Mouse (Mus musculus): ENCODE measurements around the gene Acap2. TPM values are rescaled to one million over a fixed set of nuclear protein-coding genes. Genes with fewer than 3 reads are reported as not detected.

Gene Acap2
- total RNA-seq, 1 experiment from 2014 or later = 107 TPM

- ATAC-seq (replicated peaks; ENCODE audit: insufficient number of reproducible peaks, low FRiP score, low TSS enrichment, poor library complexity, severe bottlenecking) = no peak
These were observed 21.7 kb downstream of the Acap2 start for GRCm38 (mm10) chr16:31179384-31179783.

GRCm38 (mm10) chr16:31174880-31175638 is 26.0 kb downstream of the Acap2 start:
- ATAC-seq (replicated peaks; ENCODE audit: insufficient number of reproducible peaks, low FRiP score, low TSS enrichment, poor library complexity, severe bottlenecking) = no peak

- no peak for ATAC-seq (replicated peaks; ENCODE audit: insufficient number of reproducible peaks, low FRiP score, low TSS enrichment, poor library complexity, severe bottlenecking)
These were observed 28.8 kb downstream of the Acap2 start for GRCm38 (mm10) chr16:31172229-31172628.

- no peak for ATAC-seq (replicated peaks; ENCODE audit: insufficient number of reproducible peaks, low FRiP score, low TSS enrichment, poor library complexity, severe bottlenecking)
These were observed 29.6 kb downstream of the Acap2 start for GRCm38 (mm10) chr16:31171418-31171817.

- 0 out of 2 replicates have a peak, but pooled peaks have one; percentile 31 for ATAC-seq (replicated peaks; ENCODE audit: insufficient number of reproducible peaks, low FRiP score, low TSS enrichment, poor library complexity, severe bottlenecking)
These were observed 30.7 kb downstream of the Acap2 start for GRCm38 (mm10) chr16:31170297-31170696.

- no peak for ATAC-seq (replicated peaks; ENCODE audit: insufficient number of reproducible peaks, low FRiP score, low TSS enrichment, poor library complexity, severe bottlenecking)
These were observed 31.4 kb downstream of the Acap2 start for GRCm38 (mm10) chr16:31169596-31169995.

DNA sequence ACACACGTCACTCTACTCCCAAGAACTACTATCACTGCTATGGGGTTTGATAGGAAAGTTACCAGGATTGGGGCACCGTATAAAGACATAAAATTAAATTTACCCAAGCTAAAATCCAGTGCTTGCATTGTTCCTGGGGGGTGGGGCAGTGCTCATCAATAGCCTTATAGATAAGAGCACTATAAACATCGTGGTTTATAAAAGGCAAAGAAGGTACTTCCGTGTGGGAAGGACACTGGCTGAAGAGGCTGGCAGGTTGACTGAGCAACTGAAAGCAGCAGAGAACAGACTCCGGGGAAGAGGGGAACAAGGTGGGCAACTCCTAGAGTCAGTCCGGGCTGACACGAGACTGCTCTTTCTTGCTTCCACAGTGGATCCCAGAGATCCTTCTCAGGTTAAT is 33.1 kb downstream of the Acap2 start:
- ATAC-seq (replicated peaks; ENCODE audit: insufficient number of reproducible peaks, low FRiP score, low TSS enrichment, poor library complexity, severe bottlenecking) = no peak

GRCm38 (mm10) chr16:31167017-31167887 is 33.8 kb downstream of the Acap2 start:
- no peak for ATAC-seq (replicated peaks; ENCODE audit: insufficient number of reproducible peaks, low FRiP score, low TSS enrichment, poor library complexity, severe bottlenecking)

DNA sequence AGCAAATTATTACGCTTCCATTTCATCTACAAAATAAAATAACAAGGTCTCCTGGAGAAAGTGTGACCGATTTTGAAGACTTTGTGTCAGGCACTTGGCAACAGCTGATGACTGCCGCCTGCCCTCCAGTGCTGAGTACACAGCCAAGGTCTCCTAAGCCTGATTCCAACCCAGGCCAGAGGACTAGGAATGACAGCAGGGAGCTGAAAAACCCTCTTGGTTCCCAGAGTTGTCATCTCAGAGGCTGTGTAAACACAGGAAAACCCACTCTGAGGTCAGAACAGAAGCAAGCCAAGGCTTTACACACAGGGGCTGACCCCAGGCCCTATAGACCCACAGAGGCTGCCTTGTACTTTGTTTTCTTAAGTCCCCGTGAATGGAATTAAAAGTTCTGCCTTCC is 35.1 kb downstream of the Acap2 start:
- no peak for ATAC-seq (replicated peaks; ENCODE audit: insufficient number of reproducible peaks, low FRiP score, low TSS enrichment, poor library complexity, severe bottlenecking)

GRCm38 (mm10) chr16:31165467-31165866 is 35.6 kb downstream of the Acap2 start:
- ATAC-seq (replicated peaks; ENCODE audit: insufficient number of reproducible peaks, low FRiP score, low TSS enrichment, poor library complexity, severe bottlenecking) = no peak

DNA sequence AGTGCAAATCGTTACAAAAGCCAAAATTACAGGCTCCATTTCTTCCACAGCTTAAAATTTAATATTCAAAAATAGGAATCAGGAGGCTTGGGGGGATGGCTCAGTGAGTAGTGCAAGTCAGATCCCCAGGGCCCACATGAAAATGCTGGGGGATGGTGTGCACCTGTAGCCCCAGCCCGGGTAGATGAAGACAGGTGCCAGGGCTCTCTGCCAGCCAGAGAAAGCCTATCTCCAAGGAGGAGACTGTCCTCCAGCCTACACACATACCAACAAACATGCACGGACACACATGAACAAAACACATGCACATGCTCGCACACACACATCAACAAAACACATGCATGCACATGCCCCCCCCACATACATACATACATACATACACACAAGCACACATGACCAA is 36.9 kb downstream of the Acap2 start:
- no peak for ATAC-seq (replicated peaks; ENCODE audit: insufficient number of reproducible peaks, low FRiP score, low TSS enrichment, poor library complexity, severe bottlenecking)

DNA sequence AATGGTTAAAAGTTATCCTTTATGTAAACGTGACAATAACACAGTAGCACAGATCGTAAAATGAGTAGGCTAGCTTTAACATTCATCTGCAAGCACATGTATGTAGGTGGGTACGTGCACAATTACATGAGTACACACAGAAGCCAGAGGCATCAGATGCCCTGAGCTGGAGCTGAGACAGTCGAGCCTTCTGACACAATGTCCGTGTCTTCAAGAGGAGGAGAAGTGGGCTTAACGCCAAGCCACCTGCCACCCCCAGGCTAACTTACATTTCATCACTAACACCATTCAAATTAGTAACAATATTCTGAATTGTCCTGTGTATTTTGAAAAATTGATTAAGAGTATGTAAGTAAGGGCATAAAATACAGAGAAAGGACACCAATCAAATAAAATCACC is 40.6 kb downstream of the Acap2 start:
- ATAC-seq (replicated peaks; ENCODE audit: insufficient number of reproducible peaks, low FRiP score, low TSS enrichment, poor library complexity, severe bottlenecking) = no peak

DNA sequence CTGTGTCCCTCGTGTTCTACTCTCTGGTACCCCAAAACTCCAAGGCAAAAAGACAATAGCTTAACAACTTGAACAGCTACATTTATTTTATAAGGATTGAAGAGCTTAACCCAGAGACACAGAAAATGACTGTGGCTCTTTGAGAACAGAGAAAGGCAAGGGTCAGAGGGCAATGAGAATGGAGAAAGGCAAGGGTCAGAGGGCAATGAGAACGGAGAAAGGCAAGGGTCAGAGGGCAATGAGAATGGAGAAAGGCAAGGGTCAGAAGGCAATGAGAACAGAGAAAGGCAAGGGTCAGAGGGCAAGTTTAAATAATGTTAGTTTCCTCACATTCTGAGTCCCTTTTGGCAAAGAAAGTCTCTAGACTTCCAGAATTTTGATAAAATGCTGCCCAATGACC is 41.6 kb downstream of the Acap2 start:
- ATAC-seq (replicated peaks; ENCODE audit: insufficient number of reproducible peaks, low FRiP score, low TSS enrichment, poor library complexity, severe bottlenecking) = no peak

GRCm38 (mm10) chr16:31149841-31150240 is 51.2 kb downstream of the Acap2 start:
- no peak for ATAC-seq (replicated peaks; ENCODE audit: insufficient number of reproducible peaks, low FRiP score, low TSS enrichment, poor library complexity, severe bottlenecking)

DNA sequence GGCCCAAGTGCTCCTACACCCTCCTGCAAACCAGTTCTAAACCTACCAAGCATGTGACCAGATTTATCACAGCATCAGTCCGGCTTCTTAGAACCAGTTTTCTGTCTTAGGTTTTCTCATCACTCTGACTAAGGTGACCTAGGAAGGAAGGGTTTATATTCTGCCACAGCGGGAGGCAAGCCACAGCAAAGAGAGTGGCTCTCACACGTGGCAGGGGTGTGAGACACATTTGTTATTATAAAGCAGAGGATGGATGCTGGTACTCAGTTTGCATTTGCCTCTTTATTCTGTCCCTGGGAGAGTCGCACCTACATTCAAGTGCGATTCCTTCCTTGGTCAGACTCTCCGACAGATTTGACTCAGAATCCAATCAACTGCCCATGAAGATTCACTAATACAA is 52.2 kb downstream of the Acap2 start:
- no peak for ATAC-seq (replicated peaks; ENCODE audit: insufficient number of reproducible peaks, low FRiP score, low TSS enrichment, poor library complexity, severe bottlenecking)

DNA sequence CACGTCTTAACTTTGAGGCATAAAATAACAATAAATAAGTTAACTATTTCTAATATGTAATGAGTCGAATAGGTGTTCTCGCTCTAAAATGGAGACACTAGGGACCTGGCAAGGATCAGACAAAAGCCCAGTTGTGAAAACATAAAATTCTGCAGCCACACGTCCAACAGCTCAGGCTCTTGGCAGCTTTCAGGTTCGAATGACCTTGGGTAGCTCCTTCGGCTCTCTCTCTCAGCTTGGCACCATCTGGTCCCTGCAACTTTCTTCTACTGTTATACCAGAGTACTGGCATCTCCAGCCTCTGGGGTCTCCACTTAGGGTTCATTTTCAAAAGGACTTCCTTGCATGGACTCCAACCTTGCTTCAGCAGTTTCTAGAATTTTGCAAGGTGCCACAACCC is 53.3 kb downstream of the Acap2 start:
- ATAC-seq (replicated peaks; ENCODE audit: insufficient number of reproducible peaks, low FRiP score, low TSS enrichment, poor library complexity, severe bottlenecking) = no peak

DNA sequence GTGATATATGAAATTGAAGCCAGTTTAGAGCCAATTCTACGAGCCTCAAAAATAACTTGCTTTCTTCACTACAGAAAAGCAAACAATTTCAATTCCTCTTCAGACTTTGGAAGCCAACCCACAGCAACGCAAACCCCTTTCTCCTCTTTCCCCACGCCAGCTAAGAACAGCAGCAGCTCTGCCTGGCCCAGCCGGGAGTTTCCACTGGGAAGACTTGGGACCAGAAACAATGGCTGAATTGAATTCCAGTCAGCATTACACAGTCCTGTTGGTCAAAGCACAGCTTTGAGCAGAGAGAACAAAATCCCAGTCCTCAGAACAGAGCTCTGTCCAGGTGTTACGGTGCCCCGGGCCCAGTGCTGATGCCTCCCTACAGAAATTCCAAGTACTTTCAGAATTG is 59.1 kb downstream of the Acap2 start:
- ATAC-seq (replicated peaks; ENCODE audit: insufficient number of reproducible peaks, low FRiP score, low TSS enrichment, poor library complexity, severe bottlenecking) = no peak

- ATAC-seq (replicated peaks; ENCODE audit: insufficient number of reproducible peaks, low FRiP score, low TSS enrichment, poor library complexity, severe bottlenecking) = no peak
These were observed 64.3 kb downstream of the Acap2 start for GRCm38 (mm10) chr16:31136616-31137253.

GRCm38 (mm10) chr16:31135519-31135918 is 65.5 kb downstream of the Acap2 start:
- no peak for ATAC-seq (replicated peaks; ENCODE audit: insufficient number of reproducible peaks, low FRiP score, low TSS enrichment, poor library complexity, severe bottlenecking)
